Mouse (Mus musculus) hindbrain, embryonic 16.5 days (tissue): Measurements from ENCODE around the gene Gtse1. TPM values are rescaled to one million over a fixed set of nuclear protein-coding genes. Genes with fewer than 3 reads are reported as not detected.

ENCODE experiments used
- polyA plus RNA-seq: library from polyadenylated mRNA; unstranded; fragments of >200 nt; fragmentation: Nextera tagmentation; extraction: Ambion mirVana; gene quantifications from 2 replicates; pipeline ENCODE4 v1.2.1, GENCODE M21; 2015

Gene Gtse1
- polyA plus RNA-seq, 1 experiment from 2014 or later: 6.2 TPM

Other genes starting within 250 kb of the Gtse1 start
- 2.7 and 2.9 TPM in 2 replicates for gene Ppara, start 124.8 kb upstream of the Gtse1 start, polyA plus RNA-seq
- 21.9 and 24.9 TPM in 2 replicates for gene Cdpf1, start 48.0 kb upstream of the Gtse1 start, polyA plus RNA-seq
- gene Pkdrej, start 38.0 kb upstream of the Gtse1 start, polyA plus RNA-seq: 0.05 and 0.08 TPM in 2 replicates
- 3.2 and 4.2 TPM in 2 replicates for gene Ttc38, start 27.4 kb upstream of the Gtse1 start, polyA plus RNA-seq
- 47.6 and 50.3 TPM in 2 replicates for gene Trmu, start 19.6 kb downstream of the Gtse1 start, polyA plus RNA-seq
- gene Celsr1, start 174.0 kb downstream of the Gtse1 start, polyA plus RNA-seq: 0.76 and 1.2 TPM in 2 replicates
- gene Gramd4, start 197.9 kb downstream of the Gtse1 start, polyA plus RNA-seq: 18.4 and 30.4 TPM in 2 replicates